Mouse (Mus musculus) lung, embryonic 15.5 days (tissue): ENCODE results near the gene Ttc30a2. TPM values are rescaled to one million over a fixed set of nuclear protein-coding genes. Genes with fewer than 3 reads are reported as not detected.
"Not testable (repeated sequence)": the region's sequence is repeated elsewhere in the genome, so short reads cannot be mapped to it uniquely, and the experiment has no call there.

Experiments used
- ATAC-seq: fragments of 200-750 bp; cut with Nextera tagmentation; 2 replicates; pipeline ENCODE4 v1.8.0; 2017; ENCODE audit warnings: moderate number of reproducible peaks, borderline replicate concordance; ENCODE audit not compliant: low FRiP score, low TSS enrichment; ENCODE audit errors: extremely low read depth
- H3K27ac ChIP-seq: fragments of 300-500 bp; sonication (generic); 2 replicates; pipeline ENCODE4 v1.5.1; 2015; ENCODE audit warnings: moderate library complexity, mild to moderate bottlenecking, inconsistent platforms
- H3K27me3 ChIP-seq: fragments of 300-500 bp; sonication (generic); 2 replicates; pipeline ENCODE4 v1.6.1; 2015; ENCODE audit warnings: inconsistent platforms
- H3K36me3 ChIP-seq: fragments of 300-500 bp; sonication (generic); 2 replicates; pipeline ENCODE4 v1.6.1; 2015; ENCODE audit warnings: inconsistent platforms
- H3K4me1 ChIP-seq: fragments of 300-500 bp; sonication (generic); 2 replicates; pipeline ENCODE4 v1.6.1; 2015; ENCODE audit warnings: inconsistent platforms
- H3K4me2 ChIP-seq: fragments of 300-500 bp; sonication (generic); 2 replicates; pipeline ENCODE4 v1.6.1; 2015; ENCODE audit warnings: inconsistent platforms, mild to moderate bottlenecking, moderate library complexity
- H3K4me3 ChIP-seq: fragments of 300-500 bp; sonication (generic); 2 replicates; pipeline ENCODE4 v1.5.1; 2015; ENCODE audit warnings: mild to moderate bottlenecking, inconsistent platforms
- H3K9ac ChIP-seq: fragments of 300-500 bp; sonication (generic); 2 replicates; pipeline ENCODE4 v1.6.1; 2015; ENCODE audit warnings: inconsistent platforms
- H3K9me3 ChIP-seq: fragments of 300-500 bp; sonication (generic); 2 replicates; pipeline ENCODE4 v1.6.1; 2016; ENCODE audit warnings: inconsistent platforms
- WGBS: fragments of 180-500 bp; shearing (Covaris S2); methylation state at CpG from one replicate; pipeline ENCODE4 v1.1.7; 2015; 5-methylcytosine and 5-hydroxymethylcytosine counted together
- polyA plus RNA-seq: library from polyadenylated mRNA; unstranded; fragments of >200 nt; fragmentation: Nextera tagmentation; extraction: Ambion mirVana; gene quantifications from 2 replicates; pipeline ENCODE4 v1.2.1, GENCODE M21; 2015

Ttc30a2 gene
- polyA plus RNA-seq, 1 experiment from 2014 or later: 0.75 TPM

GRCm38 (mm10) chr2:75953320-75953719 is 24.6 kb downstream of the Ttc30a2 start:
- no peak for ATAC-seq
- 87% methylated on average over 5 of the region's 5 CpGs for WGBS
- Histone ChIP-seq H3K9me3 (no peaks in the 10 kb centered on the region), H3K4me1 (no peaks in the 10 kb centered on the region), H3K4me2 (no peak overlapping the region), H3K9ac (no peak overlapping the region), H3K4me3 (no peak overlapping the region), H3K36me3 (no peaks in the 10 kb centered on the region), H3K27me3 (no peaks in the 10 kb centered on the region), H3K27ac (no peak overlapping the region)

DNA sequence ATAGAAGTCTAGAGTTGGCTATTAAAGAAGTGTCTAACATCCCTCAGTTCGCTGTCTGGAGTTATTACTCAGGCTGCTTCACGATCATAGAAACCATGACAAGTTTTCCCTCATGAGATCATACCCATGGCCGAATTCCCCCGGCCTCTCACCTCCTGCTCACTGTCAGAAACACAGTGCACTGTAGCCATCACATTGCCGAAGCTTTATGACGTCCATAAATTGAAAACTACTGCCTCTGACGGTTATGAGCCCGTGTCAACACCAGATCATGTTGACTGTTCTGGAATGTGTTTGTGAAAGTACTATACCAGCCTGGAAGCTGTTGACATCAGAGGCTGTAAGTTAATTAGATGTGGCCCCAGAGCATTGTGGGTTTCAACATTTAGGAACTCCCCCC is 27.3 kb downstream of the Ttc30a2 start:
- no peak for ATAC-seq
- 75% methylated on average over 8 of the region's 8 CpGs for WGBS
- H3K27ac ChIP-seq: no peak overlapping the region

GRCm38 (mm10) chr2:75938117-75939063 is 39.6 kb downstream of the Ttc30a2 start, which contains the start of gene Ttc30b:
Gene Ttc30b (minus strand): TSS chr2:75938585.
- Histone ChIP-seq H3K4me1 (0 out of 2 replicates have a peak, but pooled peaks cover 5% of the 10 kb centered on the region), H3K4me3 (peak within 1 kb of the TSS; percentile 51), H3K9ac (peak within 1 kb of the TSS; percentile 28), H3K27me3 (no peaks in the 10 kb centered on the region), H3K9me3 (no peaks in the 10 kb centered on the region), H3K36me3 (no peaks in the 10 kb centered on the region), H3K4me2 (peak within 1 kb of the TSS; percentile 58), H3K27ac (peak within 1 kb of the TSS; percentile 66)
- 2% methylated on average over 42 of the region's 42 CpGs for WGBS
- peak; percentile 89 for ATAC-seq

More for the DNA sequence above, 27.3 kb downstream of the Ttc30a2 start:
- Histone ChIP-seq H3K9me3 (no peaks in the 10 kb centered on the region), H3K4me3 (no peak overlapping the region), H3K4me2 (no peak overlapping the region), H3K4me1 (no peaks in the 10 kb centered on the region), H3K9ac (no peak overlapping the region), H3K27me3 (no peaks in the 10 kb centered on the region), H3K36me3 (no peaks in the 10 kb centered on the region)

DNA sequence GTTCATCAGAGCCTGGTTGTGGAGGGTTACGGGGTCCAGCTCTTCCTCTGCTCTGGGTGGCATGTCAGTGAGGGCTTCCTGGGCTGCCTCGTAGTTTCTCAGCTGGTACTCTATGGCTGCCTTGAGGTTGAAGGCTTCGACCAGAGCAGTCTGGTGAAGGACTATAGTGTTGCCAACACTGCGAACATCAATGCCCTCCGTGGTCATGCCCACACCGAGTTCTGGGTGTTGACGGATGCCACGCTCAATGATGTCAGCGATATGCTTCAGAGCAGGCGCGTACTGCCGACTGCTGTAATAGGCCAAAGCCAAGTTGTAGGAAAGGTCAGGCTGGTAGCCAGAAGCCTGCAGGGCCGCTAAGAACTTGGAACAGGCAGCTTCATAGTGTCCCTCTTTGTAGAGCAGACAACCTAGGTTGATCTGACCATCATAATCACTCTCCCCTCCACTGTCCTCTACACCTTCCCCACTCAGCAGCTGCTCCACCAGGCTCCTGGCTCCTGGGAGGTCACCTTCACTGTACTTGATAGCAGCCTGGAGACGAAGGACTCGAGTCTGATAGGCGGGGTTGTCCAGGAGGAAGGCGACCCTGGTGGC is 40.4 kb downstream of the Ttc30a2 start:
- WGBS: 67% methylated on average over 16 of the region's 17 CpGs
- H3K4me1 ChIP-seq, ATAC-seq, H3K36me3 ChIP-seq, H3K27ac ChIP-seq, H3K27me3 ChIP-seq, H3K9me3 ChIP-seq: not testable (repeated sequence)
- Histone ChIP-seq H3K4me2 (peak overlapping the region; percentile 58), H3K9ac (peak overlapping the region; percentile 28; the same call in 1 of the 2 replicates), H3K4me3 (peak overlapping the region; percentile 51)

DNA sequence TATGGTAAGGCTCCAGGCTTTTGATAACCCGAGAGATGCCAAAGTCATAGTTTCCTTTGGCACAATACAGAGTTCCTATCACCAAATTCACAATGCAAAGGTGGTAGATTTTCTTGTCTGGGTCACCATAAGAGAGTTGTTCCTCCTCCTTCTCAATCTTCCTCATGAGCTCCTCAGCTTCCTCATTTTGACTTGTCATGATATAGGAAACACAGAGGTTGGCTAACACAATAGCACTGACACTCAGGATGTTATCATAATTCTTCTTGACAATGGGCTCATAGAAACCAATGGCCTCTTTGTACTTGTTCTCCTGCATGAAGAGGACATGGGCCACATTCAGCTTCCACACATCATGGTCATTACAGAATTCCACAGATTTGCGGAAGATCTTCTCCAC is 41.3 kb downstream of the Ttc30a2 start:
- not testable (repeated sequence) for H3K9me3 ChIP-seq, H3K27me3 ChIP-seq, H3K27ac ChIP-seq, ATAC-seq, H3K4me2 ChIP-seq, H3K9ac ChIP-seq, H3K4me1 ChIP-seq, H3K36me3 ChIP-seq, H3K4me3 ChIP-seq
- WGBS: 91% methylated on average over 2 of the region's 2 CpGs

DNA sequence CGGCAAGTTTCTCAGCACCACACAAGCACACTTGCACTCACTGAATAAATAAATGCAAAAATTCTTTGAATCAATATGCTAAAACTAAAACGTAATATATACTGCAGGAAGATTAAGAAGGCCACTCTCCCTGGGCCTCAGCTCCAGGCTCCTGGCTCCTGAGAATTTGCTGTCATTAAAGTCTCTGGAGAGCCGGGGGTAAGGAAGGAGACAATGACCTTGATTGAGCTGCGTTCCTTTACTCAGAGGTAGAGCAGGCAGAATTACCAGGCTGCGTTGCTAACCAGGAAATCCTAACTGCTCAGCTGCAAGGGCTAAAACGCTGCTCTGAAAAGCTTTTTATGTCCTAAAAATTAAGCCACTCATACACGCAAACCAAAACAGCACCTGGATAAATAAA is 44.4 kb downstream of the Ttc30a2 start:
- H3K27ac ChIP-seq: peak overlapping the region; percentile 42
- no peak overlapping the region for H3K4me2 ChIP-seq
- WGBS: 32% methylated on average over 7 of the region's 7 CpGs
- peaks cover 9% of the 10 kb centered on the region; the same call in 1 of the 2 replicates for H3K36me3 ChIP-seq
- H3K27me3 ChIP-seq: no peaks in the 10 kb centered on the region
- H3K9ac ChIP-seq: no peak overlapping the region
- H3K4me3 ChIP-seq: no peak overlapping the region
- H3K9me3 ChIP-seq: no peaks in the 10 kb centered on the region
- H3K4me1 ChIP-seq: no peaks in the 10 kb centered on the region
- no peak for ATAC-seq

GRCm38 (mm10) chr2:75930941-75931340 is 47.0 kb downstream of the Ttc30a2 start:
- peaks cover 18% of the 10 kb centered on the region for H3K36me3 ChIP-seq
- H3K27me3 ChIP-seq: no peaks in the 10 kb centered on the region
- no peak overlapping the region for H3K9ac ChIP-seq
- ATAC-seq: no peak
- WGBS: 81% methylated on average over 2 of the region's 2 CpGs
- H3K9me3 ChIP-seq: no peaks in the 10 kb centered on the region
- H3K27ac ChIP-seq: no peak overlapping the region
- H3K4me1 ChIP-seq: no peaks in the 10 kb centered on the region
- no peak overlapping the region for H3K4me3 ChIP-seq
- no peak overlapping the region for H3K4me2 ChIP-seq

- no peak overlapping the region for H3K27ac ChIP-seq
- H3K4me1 ChIP-seq: no peaks in the 10 kb centered on the region
- ATAC-seq: no peak
- no peak overlapping the region for H3K4me3 ChIP-seq
- H3K27me3 ChIP-seq: no peaks in the 10 kb centered on the region
- 90% methylated on average over 6 of the region's 6 CpGs for WGBS
- H3K4me2 ChIP-seq: no peak overlapping the region
- H3K36me3 ChIP-seq: peaks cover 18% of the 10 kb centered on the region
- H3K9ac ChIP-seq: no peak overlapping the region
- no peaks in the 10 kb centered on the region for H3K9me3 ChIP-seq
Observed at GRCm38 (mm10) chr2:75929786-75930444, 48.1 kb downstream of the Ttc30a2 start.

- no peak for ATAC-seq
- H3K36me3 ChIP-seq: peaks cover 18% of the 10 kb centered on the region
- 89% methylated on average over 2 of the region's 2 CpGs for WGBS
- H3K4me2 ChIP-seq: no peak overlapping the region
- no peak overlapping the region for H3K4me3 ChIP-seq
- H3K27me3 ChIP-seq: no peaks in the 10 kb centered on the region
- H3K9ac ChIP-seq: no peak overlapping the region
- H3K4me1 ChIP-seq: no peaks in the 10 kb centered on the region
- no peak overlapping the region for H3K27ac ChIP-seq
- no peaks in the 10 kb centered on the region for H3K9me3 ChIP-seq
Observed at GRCm38 (mm10) chr2:75929141-75929540, 48.8 kb downstream of the Ttc30a2 start.

DNA sequence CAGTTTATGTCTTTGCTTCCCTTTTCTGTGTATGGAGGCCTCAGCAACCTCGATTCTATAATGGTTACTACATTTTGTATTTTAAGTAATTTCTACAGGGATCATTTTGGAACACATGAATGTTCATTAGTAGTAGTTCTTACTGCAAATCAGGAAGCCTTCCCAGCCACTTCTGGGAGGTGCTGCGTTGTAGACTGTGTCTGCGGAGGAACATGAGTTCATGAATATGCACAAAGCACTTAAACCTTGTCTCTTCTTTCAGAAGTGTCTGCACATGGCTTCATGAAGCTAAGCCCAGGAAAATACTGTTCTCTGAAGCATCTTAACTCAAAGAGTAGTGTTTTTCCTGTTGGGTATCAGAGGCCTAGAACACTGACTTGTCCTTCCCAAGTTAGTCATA is 50.0 kb downstream of the Ttc30a2 start:
- Histone ChIP-seq H3K27ac (no peak overlapping the region), H3K27me3 (no peaks in the 10 kb centered on the region), H3K9me3 (no peaks in the 10 kb centered on the region), H3K36me3 (peaks cover 19% of the 10 kb centered on the region), H3K4me3 (no peak overlapping the region), H3K9ac (no peak overlapping the region), H3K4me2 (no peak overlapping the region), H3K4me1 (no peaks in the 10 kb centered on the region)
- 96% methylated on average over 3 of the region's 3 CpGs for WGBS
- no peak for ATAC-seq

GRCm38 (mm10) chr2:75926061-75926460 is 51.9 kb downstream of the Ttc30a2 start:
- no peak overlapping the region for H3K4me2 ChIP-seq
- no peak overlapping the region for H3K9ac ChIP-seq
- no peak overlapping the region for H3K27ac ChIP-seq
- no peak for ATAC-seq
- 75% methylated on average over 5 of the region's 5 CpGs for WGBS
- H3K9me3 ChIP-seq: no peaks in the 10 kb centered on the region
- peaks cover 20% of the 10 kb centered on the region for H3K36me3 ChIP-seq
- H3K27me3 ChIP-seq: no peaks in the 10 kb centered on the region
- H3K4me3 ChIP-seq: no peak overlapping the region
- H3K4me1 ChIP-seq: no peaks in the 10 kb centered on the region
